Mouse (Mus musculus) brain, embryonic 14.5 days (tissue): ENCODE measurements around the gene Gm15557.

ENCODE experiments used
- CTCF ChIP-seq: fragments of 200-500 bp; IDR thresholded peaks from 2 replicates; pipeline ENCODE4 v1.5.1; 2012; ENCODE audit warnings: inconsistent platforms, mild to moderate bottlenecking, moderate library complexity, borderline replicate concordance; ENCODE audit not compliant: insufficient read depth, insufficient read length; ENCODE audit errors: extremely low read depth
- POLR2A ChIP-seq: fragments of 200-500 bp; IDR thresholded peaks from 2 replicates; pipeline ENCODE4 v1.6.1; 2012; ENCODE audit warnings: mild to moderate bottlenecking, inconsistent platforms, borderline replicate concordance; ENCODE audit not compliant: poor library complexity, insufficient read depth, insufficient read length, severe bottlenecking; ENCODE audit errors: extremely low read depth

DNA sequence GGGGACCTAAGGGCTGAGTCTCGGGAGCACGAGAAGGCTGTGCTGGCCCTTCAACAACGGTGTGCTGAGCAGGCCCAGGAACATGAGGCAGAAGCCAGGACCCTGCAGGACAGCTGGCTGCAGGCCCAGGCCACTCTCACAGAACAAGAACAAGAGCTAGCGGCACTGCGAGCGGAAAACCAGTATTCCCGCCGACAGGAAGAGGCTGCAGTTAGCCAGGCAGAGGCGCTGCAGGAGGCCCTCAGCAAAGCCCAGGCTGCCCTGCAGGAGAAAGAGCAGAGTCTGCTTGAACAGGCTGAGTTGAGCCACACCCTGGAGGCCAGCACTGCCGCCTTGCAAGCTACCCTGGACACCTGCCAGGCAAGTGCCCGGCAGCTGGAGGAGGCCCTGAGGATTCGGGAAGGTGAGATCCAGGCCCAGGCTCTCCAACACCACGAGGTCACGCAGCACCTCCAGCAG lies 51.4 kb downstream of the Gm15557 start:
- TF ChIP-seq CTCF (no peak), POLR2A (no peak)
